Mouse (Mus musculus) MEL-GATA-1-ER (cell line): ENCODE measurements around the gene Chst13.

Experiments used
- DNase-seq: peaks from one replicate; pipeline ENCODE4 v3.0.0-alpha.2; 2012; ENCODE audit warnings: low read depth; ENCODE audit errors: extremely low read depth

Gene Chst13

GRCm38 (mm10) chr6:90320429-90320828 lies 4.6 kb downstream of the Chst13 start:
- no peak for DNase-seq

DNA sequence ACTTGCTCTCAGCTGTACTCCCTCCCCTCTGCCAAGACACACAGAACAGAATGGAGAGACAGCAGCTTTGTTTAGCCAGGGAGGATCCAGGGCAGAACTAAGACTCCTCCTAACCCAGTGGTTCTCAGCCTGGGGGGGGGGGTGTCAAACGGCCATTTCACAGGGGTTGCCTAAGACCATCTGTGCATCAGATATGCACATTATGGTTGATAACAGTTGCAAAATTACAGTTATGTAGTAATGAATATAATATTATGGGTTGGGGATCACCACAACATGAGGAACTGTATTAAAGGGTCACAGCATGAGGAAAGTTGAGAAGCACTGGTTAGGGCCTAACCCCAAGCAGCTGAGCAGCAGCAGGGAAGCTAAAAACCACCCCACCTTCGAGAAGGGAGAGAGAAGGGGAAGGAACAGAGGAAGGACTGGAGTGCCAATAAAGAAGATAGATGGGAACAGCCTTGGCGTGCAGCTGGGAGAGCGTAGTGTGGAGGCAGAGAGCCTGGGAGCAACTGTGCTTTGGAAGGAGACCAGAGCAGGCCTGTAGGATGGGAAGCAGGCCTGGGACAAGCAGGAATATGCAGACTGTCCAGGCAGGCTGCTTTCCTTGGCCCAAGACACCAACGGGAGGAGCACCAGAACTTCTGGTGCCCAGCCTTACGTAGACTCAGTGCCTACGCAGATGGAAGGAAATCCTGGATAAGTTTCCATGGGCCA lies 5.4 kb downstream of the Chst13 start:
- DNase-seq, result no peak

GRCm38 (mm10) chr6:90319019-90319418 lies 6.0 kb downstream of the Chst13 start:
- DNase-seq, result no peak

DNA sequence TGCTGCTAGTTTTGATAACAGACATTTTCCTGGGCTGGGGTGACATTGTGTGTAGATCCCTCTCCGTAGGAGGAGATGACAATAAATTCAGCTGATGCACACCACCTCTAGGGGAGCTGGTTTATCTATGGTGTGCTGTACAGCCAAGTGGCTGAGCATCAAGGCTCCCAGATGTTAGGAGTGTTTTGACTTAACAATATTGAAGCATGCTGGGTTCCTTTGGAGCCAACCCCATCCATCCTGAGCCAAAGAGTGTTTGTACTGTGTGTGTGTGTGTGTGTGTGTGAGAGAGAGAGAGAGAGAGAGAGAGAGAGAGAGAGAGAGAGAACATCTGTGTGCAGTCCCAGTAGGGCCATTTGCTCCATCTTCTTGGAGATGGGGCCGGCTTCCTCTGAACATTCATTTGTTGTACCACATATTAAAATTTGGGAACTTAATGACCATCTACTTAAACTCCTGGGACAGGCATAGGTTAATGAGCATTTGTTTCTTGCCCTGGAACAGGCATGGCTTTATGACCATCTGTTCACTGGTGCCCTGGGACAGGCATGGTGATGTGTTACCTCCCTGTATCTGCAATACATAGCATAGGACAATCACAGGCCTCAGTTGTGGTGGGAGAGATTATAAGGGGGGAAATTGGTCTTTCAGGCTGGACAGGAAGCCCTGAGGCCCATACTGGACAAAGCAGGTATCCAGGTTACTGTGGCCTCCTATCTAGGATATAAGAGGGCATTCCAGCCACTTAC lies 7.3 kb downstream of the Chst13 start:
- no peak for DNase-seq

DNA sequence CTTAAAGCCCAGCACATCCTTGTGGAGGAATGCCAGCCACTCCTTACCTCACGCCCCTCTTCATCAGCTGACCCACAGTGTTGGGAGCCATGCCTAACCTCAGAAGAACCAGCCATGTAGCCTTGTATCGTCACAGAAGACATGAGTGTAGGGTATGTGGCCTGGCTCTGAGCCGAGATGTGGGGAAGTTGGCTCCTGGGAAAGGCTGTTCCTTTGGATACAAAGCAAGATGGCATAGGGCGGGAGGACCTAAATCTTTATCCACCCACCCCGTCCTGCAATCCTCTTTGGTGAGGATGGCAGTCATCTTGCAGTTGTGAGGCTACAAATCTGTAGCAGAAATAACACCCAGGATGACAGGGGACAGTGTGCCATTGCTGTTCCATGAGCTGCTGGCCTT lies 9.0 kb downstream of the Chst13 start:
- no peak for DNase-seq

- no peak for DNase-seq
Measured at GRCm38 (mm10) chr6:90308839-90309778, 15.9 kb downstream of the Chst13 start.

GRCm38 (mm10) chr6:90306315-90306975 lies 18.5 kb downstream of the Chst13 start:
- no peak for DNase-seq

GRCm38 (mm10) chr6:90300919-90301318 lies 24.1 kb downstream of the Chst13 start, which contains the start of gene BC048671:
BC048671 (plus strand) TSS chr6:90301219.
- DNase-seq, result no peak

GRCm38 (mm10) chr6:90288265-90288664 lies 36.7 kb downstream of the Chst13 start:
- DNase-seq, result no peak
